Mouse (Mus musculus) Patski (cell line): ENCODE measurements around the gene S100b. TPM values are rescaled to one million over a fixed set of nuclear protein-coding genes. Genes with fewer than 3 reads are reported as not detected.

Experiments used
- ATAC-seq: fragments of 100-300 bp; one replicate; pipeline ENCODE4 v1.8.0; 2021
- CTCF ChIA-PET: fragments of 350-600 bp; sonication (Branson Sonifier 250); formaldehyde crosslinking; loops from one replicate; lab custom pipeline; 2022; ENCODE audit warnings: inconsistent platforms; lab: Charles Lee
- POLR2A ChIA-PET: fragments of 350-600 bp; sonication (Branson Sonifier 250); formaldehyde crosslinking; loops from one replicate; lab custom pipeline; 2022; ENCODE audit warnings: antibody characterized with exemption, inconsistent platforms; lab: Charles Lee
- DNase-seq: peaks from one replicate; pipeline ENCODE4 v3.0.0-alpha.2; 2011; ENCODE audit warnings: low read depth, low spot score
- H3K27me3 ChIP-seq: fragments of 371-371 bp; one replicate; pipeline ENCODE4 v1.5.1; 2021
- CTCF ChIP-seq: fragments of 100-300 bp; IDR thresholded peaks from one replicate; pipeline ENCODE4 v1.5.1; 2021
- in situ Hi-C: fragments of 300-500 bp; cut with MboI; formaldehyde crosslinking; loops from 3 replicates; pipeline ENCODE4 v1.11.1; 2018; ENCODE audit warnings: low pct_unique_long_range_greater_than_20kb, mixed read lengths
- polyA plus RNA-seq: library from polyadenylated mRNA; unstranded; gene quantifications from one replicate; pipeline ENCODE4 v1.2.3, GENCODE M21; 2021

The S100b gene
- polyA plus RNA-seq, 1 experiment from 2014 or later: 0.26 TPM

DNA sequence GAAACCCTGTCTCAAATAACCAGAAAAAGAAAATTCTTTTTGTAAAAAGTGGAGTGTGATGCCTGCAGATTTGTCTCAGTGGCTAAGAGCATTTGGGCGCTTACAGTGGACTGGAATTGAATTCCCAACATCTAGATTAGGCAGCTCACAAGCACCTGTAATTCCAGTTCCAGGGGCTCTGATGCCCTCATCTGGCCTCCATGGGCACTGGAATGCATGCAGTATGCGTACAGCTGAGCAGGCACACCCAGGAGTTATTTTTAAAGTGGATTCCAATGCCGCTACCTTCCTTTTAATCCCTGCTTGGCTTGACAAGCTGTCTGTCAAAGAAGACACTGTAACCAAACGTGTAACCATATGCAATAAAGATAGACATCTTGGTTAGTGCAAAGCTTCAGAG lies 14.3 kb upstream of the S100b start:
- no peak for TF ChIP-seq CTCF
- in situ Hi-C loops: no loop called here
- DNase-seq (no peak), ATAC-seq (no peak)
- CTCF ChIA-PET: interaction anchor here (1.2 to 2.1 kb wide), 3 partner anchors 8 to 22 kb away, joined by 3 to 6 read pairs (median 4); no protein-coding TSS in a partner anchor
- POLR2A ChIA-PET: no interaction called here
- no peaks in the 10 kb centered on the region for H3K27me3 ChIP-seq

DNA sequence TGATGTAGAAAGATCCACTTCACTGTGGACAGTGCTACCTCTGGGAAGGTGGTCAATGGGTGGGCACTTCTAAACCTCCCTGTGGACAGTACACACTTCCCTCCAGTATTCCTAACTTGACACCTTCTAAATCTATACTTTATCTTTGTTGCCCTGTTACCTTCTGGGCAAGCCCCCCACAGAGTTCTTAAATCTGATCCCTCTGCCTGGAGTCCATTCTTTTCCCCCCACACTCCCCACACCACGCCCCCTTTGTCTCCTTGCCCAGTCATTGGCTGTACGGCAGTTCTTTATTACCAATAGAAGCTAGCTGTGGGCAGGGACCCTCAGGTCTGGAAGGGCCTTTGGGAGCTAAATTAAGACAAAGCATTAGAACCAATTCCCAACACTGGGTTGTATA lies 8.5 kb upstream of the S100b start:
- ATAC-seq (no peak), DNase-seq (no peak)
- ChIA-PET POLR2A (no interaction called here), CTCF (no interaction called here)
- H3K27me3 ChIP-seq: no peaks in the 10 kb centered on the region
- TF ChIP-seq CTCF: no peak
- in situ Hi-C loops: no loop called here

- H3K27me3 ChIP-seq: no peaks in the 10 kb centered on the region
- ChIA-PET POLR2A (no interaction called here), CTCF (interaction anchor here (1.5 kb wide), 1 partner anchor 8 kb away, joined by 6 read pairs; no protein-coding TSS in a partner anchor)
- no peak for TF ChIP-seq CTCF
- ATAC-seq (no peak), DNase-seq (no peak)
- in situ Hi-C loops: no loop called here
Observed at GRCm38 (mm10) chr10:76246601-76247000, 7.1 kb upstream of the S100b start.

- ATAC-seq: no peak
- H3K27me3 ChIP-seq: no peaks in the 10 kb centered on the region
- no peak for DNase-seq
- CTCF ChIA-PET: interaction anchor here (1.4 to 1.5 kb wide), 2 partner anchors 9 kb away, joined by 5 to 6 read pairs; no protein-coding TSS in a partner anchor
- in situ Hi-C loops: no loop called here
- POLR2A ChIA-PET: no interaction called here
- TF ChIP-seq CTCF: no peak
Observed at GRCm38 (mm10) chr10:76247960-76248646, 5.5 kb upstream of the S100b start.

GRCm38 (mm10) chr10:76248647-76248968 lies 5.0 kb upstream of the S100b start:
- TF ChIP-seq CTCF: no peak
- CTCF ChIA-PET: no interaction called here

GRCm38 (mm10) chr10:76250870-76251269 lies 2.8 kb upstream of the S100b start:
- no peak for DNase-seq
- in situ Hi-C loops: no loop called here
- no peaks in the 10 kb centered on the region for H3K27me3 ChIP-seq
- TF ChIP-seq CTCF: no peak
- no peak for ATAC-seq
- POLR2A ChIA-PET: interaction anchor here (0.7 kb wide), 1 partner anchor 28 kb away, joined by 4 read pairs; no protein-coding TSS in a partner anchor
- CTCF ChIA-PET: interaction anchor here (0.9 to 1.1 kb wide), 2 partner anchors 10 to 13 kb away, joined by 3 read pairs; partner anchors contain the start of gene Prmt2

More at GRCm38 (mm10) chr10:76248647-76248968, 5.0 kb upstream of the S100b start:
- in situ Hi-C loops: no loop called here
- DNase-seq (no peak), ATAC-seq (no peak)
- H3K27me3 ChIP-seq: no peaks in the 10 kb centered on the region
- POLR2A ChIA-PET: no interaction called here

GRCm38 (mm10) chr10:76253079-76253478 lies 574 bp upstream of the S100b start:
- CTCF ChIA-PET: interaction anchor here (0.7 kb wide), 1 partner anchor 16 kb away, joined by 3 read pairs; the partner anchor contains the start of gene Prmt2
- ATAC-seq (no peak), DNase-seq (no peak)
- POLR2A ChIA-PET: no interaction called here
- in situ Hi-C loops: no loop called here
- TF ChIP-seq CTCF: no peak
- no peaks in the 10 kb centered on the region for H3K27me3 ChIP-seq

DNA sequence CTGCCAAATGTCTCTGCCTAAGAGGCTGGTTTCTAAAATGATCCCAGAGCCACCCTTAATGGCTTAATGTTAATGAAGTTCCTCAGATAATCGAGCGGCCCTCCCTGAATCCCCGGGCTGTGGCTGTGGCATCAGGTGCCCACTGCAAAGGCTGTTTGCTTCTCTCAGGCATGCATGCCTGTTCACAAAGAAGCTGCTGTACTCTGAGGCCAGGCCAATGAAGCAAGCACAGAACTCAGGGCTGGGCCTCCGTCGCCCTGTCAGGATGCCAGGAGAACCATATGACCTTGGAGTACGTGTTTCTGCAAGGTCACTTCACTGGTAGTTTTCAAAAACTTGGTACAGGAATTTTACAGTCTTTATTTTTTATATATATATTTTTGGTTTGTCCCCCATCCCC lies 2.0 kb downstream of the S100b start:
- DNase-seq: no peak
- in situ Hi-C loops: no loop called here
- ChIA-PET CTCF (no interaction called here), POLR2A (no interaction called here)
- no peak for ATAC-seq
- no peaks in the 10 kb centered on the region for H3K27me3 ChIP-seq
- no peak for TF ChIP-seq CTCF

DNA sequence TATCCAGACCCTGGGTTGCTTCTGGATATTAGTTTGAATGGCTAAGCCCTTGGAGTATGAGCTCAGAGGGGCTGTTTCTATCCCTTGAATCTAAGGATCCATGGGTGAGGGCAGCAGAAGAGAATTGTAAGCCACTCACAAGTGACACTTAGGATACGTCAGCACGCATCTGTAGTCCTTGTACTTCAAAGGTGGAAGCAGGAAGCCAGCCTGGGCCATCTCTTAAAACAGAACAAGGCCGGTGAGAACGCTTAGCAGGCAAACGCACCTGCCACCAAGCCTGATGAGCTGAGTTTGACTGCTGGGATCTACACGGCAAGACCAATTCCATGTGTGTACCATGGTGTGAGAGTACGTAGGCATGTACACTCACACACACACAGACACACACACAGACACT lies 3.6 kb downstream of the S100b start:
- POLR2A ChIA-PET: no interaction called here
- CTCF ChIA-PET: interaction anchor here (0.9 to 1.7 kb wide), 4 partner anchors 10 to 34 kb away, joined by 3 to 5 read pairs (median 3); no protein-coding TSS in a partner anchor
- no peaks in the 10 kb centered on the region for H3K27me3 ChIP-seq
- no peak for TF ChIP-seq CTCF
- in situ Hi-C loops: no loop called here
- DNase-seq (no peak), ATAC-seq (no peak)

DNA sequence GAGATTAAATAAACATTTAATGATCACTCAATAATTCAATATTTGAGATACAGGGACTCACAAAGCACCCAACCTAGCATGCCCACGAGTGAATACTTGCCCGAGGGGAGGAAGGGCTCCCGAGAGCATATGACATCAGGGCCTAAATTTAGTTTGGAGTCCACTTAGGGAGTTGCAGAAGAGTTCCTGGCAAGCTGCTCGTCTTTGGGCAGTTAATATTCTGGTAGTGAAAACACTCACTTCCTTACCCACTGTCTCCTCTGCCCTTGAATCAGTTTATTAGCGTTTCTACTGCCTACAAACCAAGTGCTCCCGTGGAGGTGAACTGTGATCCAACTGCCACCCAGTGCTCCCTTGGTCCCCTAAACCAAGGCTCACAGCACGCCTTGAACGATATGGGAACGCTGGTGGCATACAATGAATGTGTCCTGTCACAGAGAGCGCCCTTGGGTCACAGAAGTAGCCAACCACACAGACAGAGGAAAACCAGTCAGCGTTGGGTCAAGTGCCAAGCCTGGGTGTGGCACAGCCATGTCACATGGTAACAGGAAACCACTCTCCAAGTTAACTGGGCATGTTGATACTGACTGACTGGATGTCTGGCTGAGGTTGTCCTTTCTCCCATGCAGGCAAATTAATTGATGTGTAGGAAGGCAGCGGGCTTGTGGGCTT lies 4.2 kb downstream of the S100b start:
- ChIA-PET POLR2A (no interaction called here), CTCF (interaction anchor here (1.0 to 1.7 kb wide), 3 partner anchors 10 to 23 kb away, joined by 3 to 5 read pairs (median 3); no protein-coding TSS in a partner anchor)
- no peak for TF ChIP-seq CTCF
- in situ Hi-C loops: no loop called here
- no peak for ATAC-seq
- H3K27me3 ChIP-seq: no peaks in the 10 kb centered on the region
- DNase-seq: no peak
